Mouse (Mus musculus): Measurements from ENCODE around the gene Dusp22. TPM values are rescaled to one million over a fixed set of nuclear protein-coding genes. Genes with fewer than 3 reads are reported as not detected.

Dusp22 gene
- polyA plus RNA-seq, 1 experiment from 2014 or later: 16.6 TPM

GRCm38 (mm10) chr13:30682328-30682727 lies 22.5 kb downstream of the Dusp22 start:
- Histone ChIP-seq H3K36me3 (no peaks in the 10 kb centered on the region), H3K9me3 (no peaks in the 10 kb centered on the region), H3K27ac (replicated peaks) (no peak overlapping the region), H3K4me1 (no peaks in the 10 kb centered on the region), H3K9ac (replicated peaks) (no peak overlapping the region), H3K27me3 (no peaks in the 10 kb centered on the region), H3K4me2 (replicated peaks) (no peak overlapping the region), H3K4me3 (no peak overlapping the region)
- 87% methylated on average over 3 of the region's 3 CpGs for WGBS
- no peak for ATAC-seq (replicated peaks)

DNA sequence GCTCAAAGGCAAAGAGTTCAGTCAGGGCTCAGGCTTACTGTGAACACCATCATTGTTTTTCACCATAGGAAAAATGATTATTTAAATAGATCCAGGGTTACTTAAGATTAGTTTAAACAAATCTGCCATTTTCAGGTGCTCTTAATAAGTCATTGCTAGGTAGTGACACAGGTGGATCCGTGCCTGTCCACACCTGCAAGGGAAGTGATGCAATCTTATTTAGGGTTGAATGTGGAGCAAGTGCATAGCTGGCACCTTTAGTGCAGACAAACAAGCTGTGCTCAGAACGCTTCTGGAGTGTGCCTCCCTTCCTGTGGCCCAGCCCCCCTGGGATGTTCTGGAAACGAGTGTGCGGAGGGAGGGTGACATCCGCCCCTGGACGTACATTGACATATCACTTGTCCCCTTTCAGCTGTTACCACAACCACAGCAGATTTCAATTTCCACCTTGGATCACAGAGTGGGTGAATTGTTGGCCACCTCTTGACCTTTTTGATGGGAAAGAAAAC lies 24.9 kb downstream of the Dusp22 start:
- no peak overlapping the region for H3K4me3 ChIP-seq
- no peaks in the 10 kb centered on the region for H3K36me3 ChIP-seq
- no peak overlapping the region for H3K9ac ChIP-seq (replicated peaks)
- H3K27me3 ChIP-seq: no peaks in the 10 kb centered on the region
- H3K4me1 ChIP-seq: no peaks in the 10 kb centered on the region
- H3K9me3 ChIP-seq: no peaks in the 10 kb centered on the region
- ATAC-seq (replicated peaks): no peak
- no peak overlapping the region for H3K4me2 ChIP-seq (replicated peaks)
- 74% methylated on average over 6 of the region's 6 CpGs for WGBS
- H3K27ac ChIP-seq (replicated peaks): no peak overlapping the region

- 90% methylated on average over 2 of the region's 2 CpGs for WGBS
- no peak overlapping the region for H3K27ac ChIP-seq (replicated peaks)
- H3K9ac ChIP-seq (replicated peaks): no peak overlapping the region
- no peaks in the 10 kb centered on the region for H3K4me1 ChIP-seq
- no peaks in the 10 kb centered on the region for H3K9me3 ChIP-seq
- no peak overlapping the region for H3K4me2 ChIP-seq (replicated peaks)
- H3K4me3 ChIP-seq: no peak overlapping the region
- ATAC-seq (replicated peaks): no peak
- no peaks in the 10 kb centered on the region for H3K27me3 ChIP-seq
- H3K36me3 ChIP-seq: no peaks in the 10 kb centered on the region
Measured at GRCm38 (mm10) chr13:30685957-30686356, 26.2 kb downstream of the Dusp22 start.

DNA sequence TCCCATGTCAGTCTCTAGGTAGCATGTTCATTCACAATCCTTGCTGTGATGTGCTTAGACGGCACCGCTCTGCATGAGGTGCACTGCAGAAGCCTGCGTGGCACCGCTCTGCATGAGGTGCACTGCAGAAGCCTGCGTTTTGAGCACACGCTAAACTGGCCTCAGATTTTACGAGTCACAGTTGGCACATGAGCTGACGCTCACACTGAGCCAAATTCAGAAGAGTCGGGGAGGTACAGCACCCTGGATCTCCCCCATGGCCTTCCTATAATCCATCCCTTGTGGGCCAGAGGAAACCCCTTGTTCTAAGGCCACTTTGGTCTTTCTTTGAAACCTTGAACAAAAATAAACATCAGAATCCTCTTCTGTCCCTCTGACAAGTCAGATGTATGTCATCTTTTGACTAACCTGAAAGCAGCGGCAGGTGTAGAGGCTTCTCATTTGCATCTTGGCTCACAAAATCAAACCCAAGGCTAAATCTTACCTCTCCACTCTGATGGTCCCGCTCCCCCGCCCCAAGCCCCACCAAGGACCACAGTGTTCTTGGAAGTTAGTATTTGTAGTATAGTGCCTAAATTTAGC lies 28.3 kb downstream of the Dusp22 start:
- Histone ChIP-seq H3K36me3 (no peaks in the 10 kb centered on the region), H3K4me3 (no peak overlapping the region), H3K27me3 (no peaks in the 10 kb centered on the region), H3K9ac (replicated peaks) (no peak overlapping the region), H3K9me3 (no peaks in the 10 kb centered on the region), H3K27ac (replicated peaks) (no peak overlapping the region), H3K4me1 (no peaks in the 10 kb centered on the region), H3K4me2 (replicated peaks) (no peak overlapping the region)
- 90% methylated on average over 12 of the region's 12 CpGs for WGBS
- ATAC-seq (replicated peaks): no peak

DNA sequence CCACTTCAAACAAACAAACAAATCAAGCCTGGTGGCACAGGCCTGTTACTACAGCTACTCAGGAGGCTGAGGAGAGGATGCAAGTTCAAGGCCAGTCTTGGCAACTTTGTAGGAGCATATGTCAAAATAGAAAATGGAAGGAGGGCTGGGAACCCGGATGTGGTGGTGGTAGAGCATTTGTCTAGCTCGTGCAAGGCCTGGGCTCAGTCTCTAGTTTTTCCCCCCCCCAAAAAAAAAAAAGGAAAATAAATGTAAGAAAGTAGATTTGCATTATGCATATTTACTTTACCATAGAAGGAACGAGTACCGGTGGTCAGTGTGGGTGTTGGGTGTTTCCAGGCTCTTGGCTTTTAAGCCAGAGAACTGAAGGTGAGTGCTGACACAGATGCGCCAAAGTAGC lies 29.7 kb downstream of the Dusp22 start:
- H3K9me3 ChIP-seq: no peaks in the 10 kb centered on the region
- H3K27ac ChIP-seq (replicated peaks): no peak overlapping the region
- H3K4me2 ChIP-seq (replicated peaks): no peak overlapping the region
- no peaks in the 10 kb centered on the region for H3K36me3 ChIP-seq
- 97% methylated on average over 5 of the region's 5 CpGs for WGBS
- no peak overlapping the region for H3K4me3 ChIP-seq
- no peaks in the 10 kb centered on the region for H3K27me3 ChIP-seq
- no peak for ATAC-seq (replicated peaks)
- no peaks in the 10 kb centered on the region for H3K4me1 ChIP-seq
- H3K9ac ChIP-seq (replicated peaks): no peak overlapping the region

GRCm38 (mm10) chr13:30691441-30692292 lies 31.9 kb downstream of the Dusp22 start:
- ATAC-seq (replicated peaks): no peak
- no peaks in the 10 kb centered on the region for H3K27me3 ChIP-seq
- H3K4me1 ChIP-seq: no peaks in the 10 kb centered on the region
- WGBS: 89% methylated on average over 9 of the region's 9 CpGs
- H3K27ac ChIP-seq (replicated peaks): no peak overlapping the region
- no peaks in the 10 kb centered on the region for H3K36me3 ChIP-seq
- H3K4me2 ChIP-seq (replicated peaks): no peak overlapping the region
- H3K4me3 ChIP-seq: no peak overlapping the region
- no peaks in the 10 kb centered on the region for H3K9me3 ChIP-seq
- H3K9ac ChIP-seq (replicated peaks): no peak overlapping the region

GRCm38 (mm10) chr13:30692644-30693385 lies 33.0 kb downstream of the Dusp22 start:
- no peak overlapping the region for H3K4me2 ChIP-seq (replicated peaks)
- no peaks in the 10 kb centered on the region for H3K27me3 ChIP-seq
- H3K4me3 ChIP-seq: no peak overlapping the region
- H3K9me3 ChIP-seq: no peaks in the 10 kb centered on the region
- no peak for ATAC-seq (replicated peaks)
- no peak overlapping the region for H3K9ac ChIP-seq (replicated peaks)
- 82% methylated on average over 7 of the region's 7 CpGs for WGBS
- H3K36me3 ChIP-seq: no peaks in the 10 kb centered on the region
- H3K27ac ChIP-seq (replicated peaks): no peak overlapping the region
- no peaks in the 10 kb centered on the region for H3K4me1 ChIP-seq

DNA sequence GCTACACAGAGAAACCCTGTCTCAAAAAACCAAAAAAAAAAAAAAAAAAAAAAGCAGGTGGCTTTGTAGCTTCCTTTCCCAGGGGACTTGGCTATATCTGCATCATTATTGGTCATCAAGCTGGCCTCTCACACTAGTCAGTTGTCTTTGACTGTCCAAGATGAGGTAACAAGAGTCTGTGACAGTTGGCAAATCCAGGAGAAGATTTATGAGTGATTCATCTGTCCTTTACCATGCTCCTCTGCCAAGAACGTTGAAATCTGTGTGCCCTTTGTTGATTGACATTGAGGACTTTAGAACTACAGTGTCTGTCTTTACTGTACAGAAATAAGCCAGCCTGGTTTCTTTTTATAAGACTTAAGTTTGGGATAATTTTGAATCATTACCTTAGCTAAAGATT lies 35.4 kb downstream of the Dusp22 start:
- H3K4me3 ChIP-seq: no peak overlapping the region
- ATAC-seq (replicated peaks): no peak
- no peaks in the 10 kb centered on the region for H3K27me3 ChIP-seq
- H3K4me2 ChIP-seq (replicated peaks): no peak overlapping the region
- no peak overlapping the region for H3K9ac ChIP-seq (replicated peaks)
- no peak overlapping the region for H3K27ac ChIP-seq (replicated peaks)
- H3K9me3 ChIP-seq: no peaks in the 10 kb centered on the region
- H3K4me1 ChIP-seq: no peaks in the 10 kb centered on the region
- H3K36me3 ChIP-seq: no peaks in the 10 kb centered on the region
- 60% methylated on average over 1 of the region's 1 CpGs for WGBS

GRCm38 (mm10) chr13:30695890-30696289 lies 36.1 kb downstream of the Dusp22 start:
- no peaks in the 10 kb centered on the region for H3K36me3 ChIP-seq
- H3K4me2 ChIP-seq (replicated peaks): no peak overlapping the region
- H3K9ac ChIP-seq (replicated peaks): no peak overlapping the region
- no peak overlapping the region for H3K4me3 ChIP-seq
- no peaks in the 10 kb centered on the region for H3K4me1 ChIP-seq
- H3K27ac ChIP-seq (replicated peaks): no peak overlapping the region
- H3K9me3 ChIP-seq: no peaks in the 10 kb centered on the region
- 90% methylated on average over 2 of the region's 2 CpGs for WGBS
- ATAC-seq (replicated peaks): no peak
- no peaks in the 10 kb centered on the region for H3K27me3 ChIP-seq

GRCm38 (mm10) chr13:30697880-30698279 lies 38.1 kb downstream of the Dusp22 start:
- H3K36me3 ChIP-seq: no peaks in the 10 kb centered on the region
- H3K27me3 ChIP-seq: no peaks in the 10 kb centered on the region
- no peak overlapping the region for H3K9ac ChIP-seq (replicated peaks)
- H3K27ac ChIP-seq (replicated peaks): no peak overlapping the region
- ATAC-seq (replicated peaks): no peak
- no peaks in the 10 kb centered on the region for H3K9me3 ChIP-seq
- WGBS: 96% methylated on average over 5 of the region's 5 CpGs
- no peaks in the 10 kb centered on the region for H3K4me1 ChIP-seq
- H3K4me3 ChIP-seq: no peak overlapping the region
- H3K4me2 ChIP-seq (replicated peaks): no peak overlapping the region

DNA sequence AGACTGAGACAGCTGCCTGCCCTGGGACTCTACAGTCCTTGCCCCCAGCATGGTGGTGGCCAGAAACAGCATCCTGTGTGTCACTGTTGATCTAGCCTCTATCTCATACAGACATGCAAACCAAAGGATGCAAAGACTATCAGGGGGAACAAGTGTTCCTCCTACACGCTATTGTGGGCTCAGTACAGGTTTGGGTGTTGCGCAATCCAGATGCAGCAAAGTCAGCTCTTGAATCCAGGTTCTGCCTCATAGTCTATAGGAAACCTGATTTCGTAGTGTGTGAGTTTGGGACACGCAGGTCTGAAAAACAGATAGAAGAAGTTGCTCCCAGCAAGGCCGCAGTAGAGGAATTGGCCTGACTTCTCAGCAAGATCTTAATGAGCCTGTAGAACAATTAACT lies 42.9 kb downstream of the Dusp22 start:
- H3K27me3 ChIP-seq: no peaks in the 10 kb centered on the region
- H3K9ac ChIP-seq (replicated peaks): no peak overlapping the region
- 94% methylated on average over 5 of the region's 5 CpGs for WGBS
- H3K4me3 ChIP-seq: no peak overlapping the region
- no peak overlapping the region for H3K27ac ChIP-seq (replicated peaks)
- no peaks in the 10 kb centered on the region for H3K36me3 ChIP-seq
- no peak overlapping the region for H3K4me2 ChIP-seq (replicated peaks)
- no peaks in the 10 kb centered on the region for H3K9me3 ChIP-seq
- no peaks in the 10 kb centered on the region for H3K4me1 ChIP-seq
- ATAC-seq (replicated peaks): no peak
